Mouse (Mus musculus): ENCODE measurements around the gene Kif11. TPM values are rescaled to one million over a fixed set of nuclear protein-coding genes. Genes with fewer than 3 reads are reported as not detected.

Kif11 gene
- 97.4 and 110 TPM in 2 replicates for polyA plus RNA-seq (2014; fragmentation: Nextera tagmentation; extraction: Ambion mirVana)

- H3K9ac ChIP-seq (replicated peaks; ENCODE audit: low read length), result peak within 1 kb of the TSS; percentile 80
- H3K4me3 ChIP-seq (ENCODE audit: low read depth, low read length), result peak within 1 kb of the TSS; percentile 80
- ATAC-seq (replicated peaks; ENCODE audit: insufficient number of reproducible peaks, low FRiP score, low TSS enrichment, low read depth) (peak; percentile 98), DNase-seq (ENCODE audit: low spot score) (peak; percentile 97)
- WGBS, result under 1% methylated on average over 73 of the region's 73 CpGs
- H3K4me1 ChIP-seq (ENCODE audit: control insufficient read depth, insufficient read depth, low read length), result no peaks in the 10 kb centered on the region
- H3K9me3 ChIP-seq (replicated peaks; ENCODE audit: control insufficient read depth, low read length), result no peaks in the 10 kb centered on the region
- H3K4me2 ChIP-seq (ENCODE audit: low read depth, low read length), result peak within 1 kb of the TSS; percentile 52
- H3K27me3 ChIP-seq (ENCODE audit: control insufficient read depth, insufficient read depth, low read length), result no peaks in the 10 kb centered on the region
- H3K27ac ChIP-seq (replicated peaks; ENCODE audit: low read depth, low read length), result peak within 1 kb of the TSS; percentile 89
- no peaks in the 10 kb centered on the region for H3K36me3 ChIP-seq (replicated peaks; ENCODE audit: control insufficient read depth, insufficient read depth, low read depth, low read length)
Observed at GRCm38 (mm10) chr19:37375755-37376615, at the start of gene Kif11. Gene Kif11 (plus strand): TSS chr19:37376403.

GRCm38 (mm10) chr19:37327216-37327615 lies 49.0 kb upstream of the Kif11 start:
- Histone ChIP-seq H3K4me3 (ENCODE audit: low read depth, low read length) (no peak overlapping the region), H3K9me3 (replicated peaks; ENCODE audit: control insufficient read depth, low read length) (no peaks in the 10 kb centered on the region), H3K27ac (replicated peaks; ENCODE audit: low read depth, low read length) (no peak overlapping the region), H3K9ac (replicated peaks; ENCODE audit: low read length) (no peak overlapping the region), H3K4me2 (ENCODE audit: low read depth, low read length) (no peak overlapping the region), H3K27me3 (ENCODE audit: control insufficient read depth, insufficient read depth, low read length) (no peaks in the 10 kb centered on the region), H3K4me1 (ENCODE audit: control insufficient read depth, insufficient read depth, low read length) (no peaks in the 10 kb centered on the region), H3K36me3 (replicated peaks; ENCODE audit: control insufficient read depth, insufficient read depth, low read depth, low read length) (no peaks in the 10 kb centered on the region; the same call in none of the 2 replicates)
- ATAC-seq (replicated peaks; ENCODE audit: insufficient number of reproducible peaks, low FRiP score, low TSS enrichment, low read depth), result no peak
- WGBS, result 87% methylated on average over 5 of the region's 5 CpGs
- DNase-seq (ENCODE audit: low spot score), result no peak

DNA sequence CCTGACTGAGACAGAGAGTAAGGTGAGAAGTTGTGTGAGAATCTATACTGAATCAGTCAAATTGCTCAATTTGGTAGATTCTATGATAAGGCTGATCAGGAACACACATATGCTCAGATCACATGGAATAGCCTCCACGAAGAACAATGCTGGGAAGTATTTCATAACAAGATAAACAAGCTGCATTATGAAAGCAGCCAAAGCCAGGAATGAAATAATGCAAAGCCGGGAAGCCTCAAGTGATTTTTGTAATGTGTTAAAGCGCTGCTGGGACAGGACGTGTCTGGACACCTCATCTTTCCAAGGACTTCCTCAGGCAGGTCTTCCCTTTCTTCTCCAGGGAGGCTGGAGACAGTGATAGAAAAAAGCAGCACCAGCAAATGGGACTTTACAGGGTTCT lies 43.5 kb upstream of the Kif11 start:
- Histone ChIP-seq H3K27me3 (ENCODE audit: control insufficient read depth, insufficient read depth, low read length) (no peaks in the 10 kb centered on the region), H3K4me1 (ENCODE audit: control insufficient read depth, insufficient read depth, low read length) (no peaks in the 10 kb centered on the region), H3K27ac (replicated peaks; ENCODE audit: low read depth, low read length) (no peak overlapping the region), H3K9ac (replicated peaks; ENCODE audit: low read length) (no peak overlapping the region), H3K4me2 (ENCODE audit: low read depth, low read length) (no peak overlapping the region), H3K36me3 (replicated peaks; ENCODE audit: control insufficient read depth, insufficient read depth, low read depth, low read length) (no peaks in the 10 kb centered on the region; the same call in 1 of the 2 replicates), H3K9me3 (replicated peaks; ENCODE audit: control insufficient read depth, low read length) (no peaks in the 10 kb centered on the region), H3K4me3 (ENCODE audit: low read depth, low read length) (no peak overlapping the region)
- no peak for ATAC-seq (replicated peaks; ENCODE audit: insufficient number of reproducible peaks, low FRiP score, low TSS enrichment, low read depth)
- DNase-seq (ENCODE audit: low spot score), result no peak
- WGBS, result 87% methylated on average over 4 of the region's 4 CpGs

GRCm38 (mm10) chr19:37333357-37333756 lies 42.8 kb upstream of the Kif11 start:
- H3K4me2 ChIP-seq (ENCODE audit: low read depth, low read length), result no peak overlapping the region
- ATAC-seq (replicated peaks; ENCODE audit: insufficient number of reproducible peaks, low FRiP score, low TSS enrichment, low read depth) (no peak), DNase-seq (ENCODE audit: low spot score) (no peak)
- H3K36me3 ChIP-seq (replicated peaks; ENCODE audit: control insufficient read depth, insufficient read depth, low read depth, low read length), result no peaks in the 10 kb centered on the region; the same call in 1 of the 2 replicates
- no peak overlapping the region for H3K27ac ChIP-seq (replicated peaks; ENCODE audit: low read depth, low read length)
- H3K27me3 ChIP-seq (ENCODE audit: control insufficient read depth, insufficient read depth, low read length), result no peaks in the 10 kb centered on the region
- WGBS, result 97% methylated on average over 5 of the region's 5 CpGs
- no peaks in the 10 kb centered on the region for H3K9me3 ChIP-seq (replicated peaks; ENCODE audit: control insufficient read depth, low read length)
- H3K9ac ChIP-seq (replicated peaks; ENCODE audit: low read length), result no peak overlapping the region
- no peak overlapping the region for H3K4me3 ChIP-seq (ENCODE audit: low read depth, low read length)
- H3K4me1 ChIP-seq (ENCODE audit: control insufficient read depth, insufficient read depth, low read length), result no peaks in the 10 kb centered on the region

DNA sequence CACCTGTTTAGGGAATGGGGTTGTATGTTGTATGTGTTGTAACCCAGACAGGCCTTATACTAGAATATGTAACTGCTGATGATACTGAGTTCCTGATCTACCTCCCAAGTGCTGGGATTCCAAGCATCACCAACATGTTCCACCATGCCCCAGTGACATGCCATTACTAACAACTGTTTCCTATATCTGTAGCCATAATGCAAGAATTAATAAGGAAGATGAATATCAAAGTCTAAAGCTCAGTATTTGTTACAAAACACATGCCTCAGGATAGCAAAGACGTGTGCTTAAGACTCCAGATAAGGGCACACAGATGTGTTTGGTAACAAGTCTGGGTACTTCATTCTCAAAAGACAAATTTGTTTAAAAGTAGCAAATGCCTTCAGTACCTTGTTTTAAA lies 40.8 kb upstream of the Kif11 start:
- WGBS, result 80% methylated on average over 1 of the region's 1 CpGs
- H3K36me3 ChIP-seq (replicated peaks; ENCODE audit: control insufficient read depth, insufficient read depth, low read depth, low read length), result no peaks in the 10 kb centered on the region
- ATAC-seq (replicated peaks; ENCODE audit: insufficient number of reproducible peaks, low FRiP score, low TSS enrichment, low read depth), result no peak

GRCm38 (mm10) chr19:37337752-37338151 lies 38.5 kb upstream of the Kif11 start, which contains the start of gene Ide:
Gene Ide (minus strand): TSS chr19:37337852.
- 75% methylated on average over 4 of the region's 4 CpGs for WGBS
- Histone ChIP-seq H3K27ac (replicated peaks; ENCODE audit: low read depth, low read length) (no peak within 1 kb of the TSS), H3K4me3 (ENCODE audit: low read depth, low read length) (no peak within 1 kb of the TSS), H3K36me3 (replicated peaks; ENCODE audit: control insufficient read depth, insufficient read depth, low read depth, low read length) (no peaks in the 10 kb centered on the region), H3K9ac (replicated peaks; ENCODE audit: low read length) (no peak within 1 kb of the TSS), H3K4me2 (ENCODE audit: low read depth, low read length) (no peak within 1 kb of the TSS), H3K4me1 (ENCODE audit: control insufficient read depth, insufficient read depth, low read length) (no peaks in the 10 kb centered on the region), H3K27me3 (ENCODE audit: control insufficient read depth, insufficient read depth, low read length) (no peaks in the 10 kb centered on the region), H3K9me3 (replicated peaks; ENCODE audit: control insufficient read depth, low read length) (no peaks in the 10 kb centered on the region)
- DNase-seq (ENCODE audit: low spot score), result no peak
- ATAC-seq (replicated peaks; ENCODE audit: insufficient number of reproducible peaks, low FRiP score, low TSS enrichment, low read depth), result no peak

More for the DNA sequence above, 40.8 kb upstream of the Kif11 start:
- no peak overlapping the region for H3K9ac ChIP-seq (replicated peaks; ENCODE audit: low read length)
- no peaks in the 10 kb centered on the region for H3K4me1 ChIP-seq (ENCODE audit: control insufficient read depth, insufficient read depth, low read length)
- no peak for DNase-seq (ENCODE audit: low spot score)
- no peaks in the 10 kb centered on the region for H3K9me3 ChIP-seq (replicated peaks; ENCODE audit: control insufficient read depth, low read length)
- H3K27ac ChIP-seq (replicated peaks; ENCODE audit: low read depth, low read length), result no peak overlapping the region
- H3K4me2 ChIP-seq (ENCODE audit: low read depth, low read length), result no peak overlapping the region
- no peak overlapping the region for H3K4me3 ChIP-seq (ENCODE audit: low read depth, low read length)
- no peaks in the 10 kb centered on the region for H3K27me3 ChIP-seq (ENCODE audit: control insufficient read depth, insufficient read depth, low read length)

- Histone ChIP-seq H3K27me3 (ENCODE audit: control insufficient read depth, insufficient read depth, low read length) (no peaks in the 10 kb centered on the region), H3K9me3 (replicated peaks; ENCODE audit: control insufficient read depth, low read length) (no peaks in the 10 kb centered on the region), H3K9ac (replicated peaks; ENCODE audit: low read length) (no peak overlapping the region), H3K4me3 (ENCODE audit: low read depth, low read length) (no peak overlapping the region), H3K4me2 (ENCODE audit: low read depth, low read length) (no peak overlapping the region), H3K27ac (replicated peaks; ENCODE audit: low read depth, low read length) (no peak overlapping the region), H3K4me1 (ENCODE audit: control insufficient read depth, insufficient read depth, low read length) (no peaks in the 10 kb centered on the region), H3K36me3 (replicated peaks; ENCODE audit: control insufficient read depth, insufficient read depth, low read depth, low read length) (no peaks in the 10 kb centered on the region)
- 82% methylated on average over 5 of the region's 5 CpGs for WGBS
- no peak for ATAC-seq (replicated peaks; ENCODE audit: insufficient number of reproducible peaks, low FRiP score, low TSS enrichment, low read depth)
- no peak for DNase-seq (ENCODE audit: low spot score)
Observed at GRCm38 (mm10) chr19:37340495-37340894, 35.7 kb upstream of the Kif11 start.

DNA sequence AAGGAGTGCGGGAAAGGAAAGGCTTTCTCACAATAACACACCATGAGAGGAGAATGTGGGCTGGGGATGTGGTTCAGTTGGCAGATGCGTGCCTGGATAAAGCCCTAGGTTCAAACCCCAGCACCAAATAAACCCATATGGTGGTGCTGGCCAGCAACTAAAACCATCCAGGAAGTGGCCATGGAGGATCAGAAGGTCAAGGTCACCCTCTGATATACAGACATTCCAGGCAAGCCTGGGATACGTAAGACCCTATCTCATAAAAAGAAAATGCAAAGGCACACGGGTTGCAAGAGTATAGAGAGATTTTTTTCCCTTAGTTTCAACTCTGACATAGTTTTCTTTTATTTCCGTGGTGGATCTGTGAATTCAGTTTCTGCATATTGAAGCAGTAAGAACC lies 35.3 kb upstream of the Kif11 start:
- no peak overlapping the region for H3K4me2 ChIP-seq (ENCODE audit: low read depth, low read length)
- ATAC-seq (replicated peaks; ENCODE audit: insufficient number of reproducible peaks, low FRiP score, low TSS enrichment, low read depth) (no peak), DNase-seq (ENCODE audit: low spot score) (no peak)
- H3K9me3 ChIP-seq (replicated peaks; ENCODE audit: control insufficient read depth, low read length), result no peaks in the 10 kb centered on the region
- H3K9ac ChIP-seq (replicated peaks; ENCODE audit: low read length), result no peak overlapping the region
- H3K4me1 ChIP-seq (ENCODE audit: control insufficient read depth, insufficient read depth, low read length), result no peaks in the 10 kb centered on the region
- H3K4me3 ChIP-seq (ENCODE audit: low read depth, low read length), result no peak overlapping the region
- no peaks in the 10 kb centered on the region for H3K27me3 ChIP-seq (ENCODE audit: control insufficient read depth, insufficient read depth, low read length)
- 77% methylated on average over 5 of the region's 5 CpGs for WGBS
- no peak overlapping the region for H3K27ac ChIP-seq (replicated peaks; ENCODE audit: low read depth, low read length)
- H3K36me3 ChIP-seq (replicated peaks; ENCODE audit: control insufficient read depth, insufficient read depth, low read depth, low read length), result no peaks in the 10 kb centered on the region

Measured in embryonic facial prominence, embryonic 11.5 days (tissue).